Mouse (Mus musculus): ENCODE measurements at regions not wholly inside any gene's neighbourhood (a gene's known extent, or its start where the extent isn't known, plus 50 kb on each side); places are given as distances from the start of the nearest gene placed in this dataset.

DNA sequence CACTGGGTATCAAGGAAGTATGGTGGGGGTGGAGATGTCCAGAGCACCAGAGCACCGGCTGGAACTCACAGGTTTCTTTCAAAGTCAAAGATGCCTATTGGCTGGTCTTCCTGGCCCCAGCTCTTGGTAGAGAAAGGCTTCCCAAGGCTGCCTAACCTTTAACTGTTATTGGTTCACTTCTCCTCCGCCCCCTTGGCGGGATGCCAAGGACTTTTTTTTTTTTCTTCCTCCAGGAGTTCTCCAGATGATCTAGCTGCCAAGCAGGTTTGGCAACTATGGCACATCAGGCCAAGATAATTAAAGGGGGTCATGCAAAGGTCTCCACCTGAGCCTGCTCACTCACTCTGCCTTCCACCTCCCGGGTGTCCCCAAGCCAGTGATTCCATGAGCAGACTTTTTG, 67.5 kb downstream of the Sc5d start:
- Histone ChIP-seq H3K4me3 (no peak overlapping the region), H3K27ac (peak overlapping the region; percentile 83)
- DNase-seq (ENCODE audit: low spot score in 2 of 2) = peak in 1 of 2 experiments; percentile 32
- TF ChIP-seq CTCF (conservative IDR thresholded peaks at IDR 0.05) = no peak

DNA sequence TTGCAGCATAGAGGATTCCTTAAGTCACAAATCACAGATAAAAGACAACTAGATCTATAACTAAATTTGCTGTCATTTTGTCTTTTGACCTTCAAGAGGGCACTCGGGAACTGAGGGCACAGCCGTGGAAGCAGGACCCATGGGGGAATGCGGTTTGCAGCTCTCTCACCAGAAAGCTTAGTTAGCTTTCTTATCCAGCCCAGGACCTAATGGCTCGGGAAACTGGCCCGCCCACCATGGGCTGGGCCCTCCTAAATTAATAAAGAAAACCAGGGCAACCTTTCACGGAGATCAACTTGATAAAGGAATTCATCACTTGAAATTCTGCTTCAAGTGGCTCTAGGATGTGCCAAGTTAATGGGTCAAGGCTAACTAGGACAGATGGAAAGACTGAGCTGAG, 67.9 kb downstream of the Sc5d start:
- Histone ChIP-seq H3K4me3 (no peak overlapping the region), H3K27ac (peak overlapping the region; percentile 83)
- DNase-seq (ENCODE audit: low spot score in 2 of 2) = no peak
- TF ChIP-seq CTCF (conservative IDR thresholded peaks at IDR 0.05) = no peak

DNA sequence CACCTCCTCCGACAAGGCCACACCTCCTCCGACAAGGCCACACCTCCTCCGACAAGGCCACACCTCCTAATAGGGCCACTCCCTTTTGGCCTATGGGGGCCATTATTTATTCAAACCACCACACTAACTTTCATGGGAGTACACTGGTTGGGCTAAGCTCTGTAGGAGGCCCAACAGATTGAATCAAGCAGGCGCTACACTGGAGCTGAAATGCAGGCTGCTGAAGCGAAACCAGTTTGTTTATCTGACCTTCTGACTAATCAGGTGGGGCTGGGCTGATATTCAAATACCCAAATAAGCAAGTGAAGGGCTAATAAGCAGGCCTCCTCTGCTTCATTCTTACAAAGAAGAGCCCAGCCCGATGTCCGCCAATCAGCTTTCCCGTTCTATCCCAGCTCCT, 68.4 kb downstream of the Sc5d start:
- Histone ChIP-seq H3K4me3 (no peak overlapping the region), H3K27ac (peak overlapping the region; percentile 83)
- TF ChIP-seq CTCF (conservative IDR thresholded peaks at IDR 0.05) = no peak
- DNase-seq (ENCODE audit: low spot score in 2 of 2) = no peak

DNA sequence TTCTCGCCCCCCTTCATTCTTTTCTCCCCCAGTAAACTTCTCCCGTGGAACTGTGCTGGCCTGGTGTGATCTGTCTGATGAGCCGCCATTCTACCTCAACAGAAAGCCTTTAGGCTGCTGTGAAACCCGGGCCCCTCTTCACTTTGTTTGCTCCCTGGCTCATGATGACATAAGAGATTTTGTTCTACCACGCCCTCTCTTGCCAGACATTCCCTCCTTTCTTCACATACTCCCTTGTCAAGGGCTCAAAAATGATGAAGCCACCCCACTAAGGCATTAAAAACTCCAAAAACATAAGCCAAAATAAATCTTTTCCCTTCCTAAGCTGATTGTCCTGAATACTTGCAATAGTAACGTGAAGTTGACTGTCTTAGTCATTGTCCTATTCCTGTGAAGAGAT, 69.1 kb downstream of the Sc5d start:
- no peak for DNase-seq (ENCODE audit: low spot score in 2 of 2)
- no peak overlapping the region for H3K27ac ChIP-seq
- no peak for TF ChIP-seq CTCF (conservative IDR thresholded peaks at IDR 0.05)
- H3K4me3 ChIP-seq = no peak overlapping the region

DNA sequence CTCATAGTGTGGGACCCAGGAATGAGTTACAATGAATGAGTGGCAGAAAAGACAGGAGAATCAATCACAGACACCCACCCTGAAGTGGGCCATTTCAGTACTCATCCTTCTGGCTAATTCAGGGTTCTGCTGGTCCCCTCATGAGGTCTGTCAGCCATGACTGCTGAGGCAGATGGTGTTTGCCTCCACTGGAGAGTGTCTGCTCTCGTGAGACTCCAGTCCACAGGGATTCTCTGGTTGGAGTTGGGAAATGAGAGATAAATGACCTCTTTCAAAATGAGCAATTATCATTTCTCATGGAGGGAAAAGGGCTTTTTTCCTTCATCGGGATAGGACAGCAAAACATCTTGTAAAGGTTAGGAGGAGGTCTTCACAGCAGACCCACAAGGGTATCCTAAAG, 69.9 kb downstream of the Sc5d start:
- DNase-seq (ENCODE audit: low spot score in 2 of 2) = no peak
- H3K4me3 ChIP-seq = no peak overlapping the region
- TF ChIP-seq CTCF (conservative IDR thresholded peaks at IDR 0.05) = no peak
- no peak overlapping the region for H3K27ac ChIP-seq

DNA sequence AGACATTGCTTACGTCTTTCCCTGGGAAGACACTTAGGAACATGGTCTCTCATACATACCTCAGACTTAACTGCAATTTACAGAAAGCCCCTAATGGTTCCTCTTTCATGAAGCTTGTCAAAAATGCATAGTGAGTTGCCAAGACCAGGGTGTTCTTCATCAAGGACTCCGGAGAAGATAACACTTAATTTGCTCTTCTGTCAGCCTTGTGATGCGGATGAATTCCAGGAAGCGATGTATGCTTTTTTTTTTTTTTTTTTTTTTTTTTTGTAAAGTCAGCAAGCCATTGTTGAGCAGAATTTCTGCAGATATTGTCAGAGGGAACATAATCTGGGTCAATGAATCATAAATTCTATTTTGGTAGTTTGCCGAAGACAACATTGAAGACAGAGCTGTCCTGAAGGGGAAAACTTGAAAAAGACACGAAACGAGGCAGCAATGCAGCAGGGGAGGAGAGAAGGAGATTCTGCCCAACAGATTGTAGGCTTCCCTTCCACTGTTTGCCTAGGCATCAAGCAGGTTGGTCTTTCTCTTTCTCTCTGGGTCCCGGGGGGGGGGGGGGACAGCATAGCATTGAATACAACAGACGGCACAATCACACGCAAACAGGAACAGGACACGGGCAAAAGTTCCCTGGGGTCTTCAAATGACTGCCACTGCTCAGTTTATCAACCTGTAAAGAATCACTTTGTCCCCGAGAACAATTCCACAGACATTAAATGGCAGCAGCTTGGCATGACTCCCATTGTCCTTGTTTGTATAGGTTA, 69.1 kb upstream of the Sorl1 start:
- Histone ChIP-seq H3K27ac (no peak overlapping the region), H3K4me3 (no peak overlapping the region)
- TF ChIP-seq CTCF (conservative IDR thresholded peaks at IDR 0.05) = no peak
- no peak for DNase-seq (ENCODE audit: low spot score in 2 of 2)

DNA sequence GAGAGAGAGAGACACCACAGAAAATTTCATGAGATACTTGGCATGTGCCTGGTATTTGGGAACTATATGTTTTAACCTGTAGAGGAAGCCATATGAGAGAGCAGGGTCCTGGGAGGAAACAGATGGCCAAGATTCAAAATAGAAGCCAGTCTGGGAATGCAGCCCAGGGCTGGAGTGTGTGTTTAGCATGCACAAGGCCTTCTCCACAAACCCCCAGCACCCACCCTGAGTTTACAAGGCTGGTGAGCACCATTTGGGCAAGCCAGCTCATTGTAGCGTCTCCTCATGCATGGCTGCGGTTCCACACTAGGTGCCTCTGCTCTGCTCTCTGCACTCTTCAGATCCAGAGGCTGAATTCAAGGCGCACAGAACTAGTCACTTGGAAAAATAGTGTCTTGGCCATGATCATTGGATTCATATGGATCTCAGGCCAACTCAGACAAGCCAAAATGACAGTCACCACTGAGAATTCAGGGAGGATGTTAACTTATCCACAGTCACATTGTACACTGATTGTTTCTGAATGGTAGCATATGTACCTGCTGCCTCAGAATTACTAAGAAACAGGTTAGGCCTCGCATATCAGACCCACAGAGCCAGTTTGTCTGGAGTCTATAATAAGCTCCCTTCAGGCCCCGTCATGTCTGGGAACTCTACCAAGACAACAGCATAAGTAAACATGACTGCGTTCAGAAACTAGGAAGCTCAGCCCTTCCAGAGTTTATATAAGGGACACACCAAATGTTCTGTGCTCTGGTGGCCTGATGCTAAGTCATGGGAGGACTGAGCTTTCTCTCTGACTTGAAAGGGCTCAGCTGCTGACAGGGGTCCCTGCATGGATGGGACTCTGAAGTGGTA, 63.5 kb upstream of the Sorl1 start:
- peak overlapping the region; percentile 85 for H3K27ac ChIP-seq
- TF ChIP-seq CTCF (conservative IDR thresholded peaks at IDR 0.05) = no peak
- H3K4me3 ChIP-seq = no peak overlapping the region
- peak; percentile 46 to 74 for DNase-seq (ENCODE audit: low spot score in 2 of 2)

DNA sequence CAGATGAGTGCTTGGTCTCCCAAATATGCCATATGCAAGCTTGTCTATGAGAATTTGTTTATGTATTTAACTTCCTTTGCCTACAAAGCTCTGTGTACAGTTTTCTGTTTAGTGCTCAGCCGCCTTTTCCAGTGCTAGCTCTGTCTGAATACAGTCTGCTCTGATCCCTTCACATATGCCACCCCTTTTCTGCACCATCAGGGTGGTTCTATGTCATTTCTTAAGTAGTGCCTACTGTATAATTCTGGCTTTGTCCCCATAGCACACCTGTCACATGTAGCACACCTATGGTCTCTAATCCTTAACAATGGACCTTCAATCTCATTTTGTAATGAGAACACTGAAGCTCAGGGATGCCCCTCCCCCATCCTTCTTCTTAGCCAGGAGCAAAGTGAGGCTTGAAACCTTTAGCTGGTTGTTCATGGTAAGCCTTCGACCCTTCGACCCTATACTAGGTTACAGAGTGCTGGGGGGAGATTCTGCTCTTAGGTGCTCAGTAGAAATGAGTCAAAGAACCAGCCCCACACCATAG, 60.1 kb upstream of the Sorl1 start:
- DNase-seq (ENCODE audit: low spot score in 2 of 2) = no peak
- no peak for TF ChIP-seq CTCF (conservative IDR thresholded peaks at IDR 0.05)
- Histone ChIP-seq H3K27ac (peak overlapping the region; percentile 81), H3K4me3 (no peak overlapping the region)

DNA sequence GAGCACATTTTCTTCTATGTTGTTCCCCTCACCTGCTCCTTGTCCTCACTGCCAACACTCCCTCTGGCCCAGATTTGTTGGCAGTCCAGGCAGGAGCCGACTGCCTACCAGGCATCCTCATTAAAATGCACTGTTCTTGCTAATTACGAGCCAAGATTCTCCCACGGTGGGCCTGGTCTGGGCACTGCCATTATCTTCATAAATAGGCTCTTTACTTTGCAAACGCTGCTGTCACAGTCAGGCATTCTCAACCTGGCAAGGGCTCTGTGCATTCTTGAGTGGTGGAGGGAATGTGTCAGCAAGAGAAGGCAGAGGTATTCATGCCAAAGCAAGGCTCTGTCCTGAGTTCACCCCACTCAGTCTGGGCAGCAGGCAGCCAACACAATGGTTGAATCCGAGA, 59.4 kb upstream of the Sorl1 start:
- H3K27ac ChIP-seq = peak overlapping the region; percentile 84
- DNase-seq (ENCODE audit: low spot score in 2 of 2) = peak; percentile 55 to 85
- no peak for TF ChIP-seq CTCF (conservative IDR thresholded peaks at IDR 0.05)

DNA sequence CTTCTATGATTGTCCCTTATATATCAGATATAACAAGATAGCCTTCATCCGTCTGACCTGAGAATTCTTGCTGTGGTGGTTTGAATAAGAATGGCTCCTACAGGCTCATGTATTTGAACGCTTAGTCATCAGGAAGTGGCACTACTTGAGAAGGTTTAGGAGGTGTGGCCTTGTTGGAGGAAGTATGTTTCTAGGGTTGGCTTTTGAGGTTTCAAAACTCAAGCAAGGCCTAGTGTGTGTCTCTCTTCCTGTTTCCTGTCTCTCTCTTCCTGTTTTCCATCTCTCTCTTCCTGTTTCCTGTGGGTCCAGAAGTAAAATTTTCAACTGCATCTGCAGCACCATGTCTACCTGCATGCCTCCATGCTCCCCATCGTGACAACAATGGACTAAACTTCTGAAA, 58.3 kb upstream of the Sorl1 start:
- DNase-seq (ENCODE audit: low spot score in 2 of 2) = no peak
- Histone ChIP-seq H3K27ac (peak overlapping the region; percentile 84; the same call in 1 of the 2 replicates), H3K4me3 (no peak overlapping the region)
- TF ChIP-seq CTCF (conservative IDR thresholded peaks at IDR 0.05) = no peak

More for the DNA sequence above, 59.4 kb upstream of the Sorl1 start:
- no peak overlapping the region for H3K4me3 ChIP-seq

DNA sequence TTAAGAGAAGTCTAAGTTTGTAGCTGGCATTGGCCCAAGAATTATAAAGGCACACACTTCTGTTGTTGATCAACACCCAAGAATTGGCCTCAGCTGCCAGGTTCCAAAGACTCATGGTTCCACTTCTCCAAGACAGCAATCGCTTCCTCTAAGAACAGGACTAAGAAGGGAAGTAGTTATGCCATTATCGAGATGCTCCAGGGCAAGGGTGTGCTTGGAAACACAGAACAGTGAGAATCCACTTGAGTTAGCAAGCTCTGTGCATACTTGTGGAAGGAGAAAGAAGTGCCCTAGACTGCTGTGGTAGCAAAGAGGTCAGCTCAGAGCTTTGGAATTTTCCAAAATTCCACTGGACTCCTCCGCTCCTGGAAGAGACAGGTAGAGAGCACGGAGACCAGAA, 56.1 kb upstream of the Sorl1 start:
- no peak overlapping the region for H3K27ac ChIP-seq
- no peak overlapping the region for H3K4me3 ChIP-seq
- TF ChIP-seq CTCF (conservative IDR thresholded peaks at IDR 0.05) = no peak
- no peak for DNase-seq (ENCODE audit: low spot score in 2 of 2)

DNA sequence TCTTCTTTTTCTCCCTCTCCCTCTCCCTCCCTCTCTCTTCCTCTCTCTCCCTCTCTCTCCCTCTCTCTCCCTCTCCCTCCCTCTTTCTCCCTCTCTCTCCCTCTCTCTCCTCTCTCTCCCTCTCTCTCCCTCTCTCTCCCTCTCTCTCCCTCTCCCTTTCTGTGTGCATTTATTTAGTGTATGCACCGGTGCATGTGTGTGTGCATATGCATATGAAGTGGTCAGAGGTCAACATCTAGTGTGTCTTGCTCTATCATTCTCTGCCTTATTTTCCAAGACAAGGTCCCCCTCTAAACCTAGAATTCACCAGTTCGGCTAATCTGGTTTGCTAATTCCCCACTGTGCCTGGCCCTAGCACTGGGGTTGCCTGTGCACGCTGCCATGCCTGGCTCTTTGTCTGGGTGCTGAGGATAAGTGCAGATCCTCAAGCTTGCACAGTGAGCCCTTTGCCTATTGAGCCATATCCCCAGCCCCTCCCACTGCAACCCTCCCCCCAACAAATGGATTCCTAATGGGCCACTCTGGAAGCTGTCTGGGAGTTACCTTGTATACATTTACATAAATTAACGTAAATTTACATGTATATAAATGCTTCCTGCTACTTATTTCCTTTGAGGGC, 54.8 kb upstream of the Sorl1 start:
- no peak for DNase-seq (ENCODE audit: low spot score in 2 of 2)
- Histone ChIP-seq H3K27ac (no peak overlapping the region), H3K4me3 (no peak overlapping the region)
- TF ChIP-seq CTCF (conservative IDR thresholded peaks at IDR 0.05) = no peak

DNA sequence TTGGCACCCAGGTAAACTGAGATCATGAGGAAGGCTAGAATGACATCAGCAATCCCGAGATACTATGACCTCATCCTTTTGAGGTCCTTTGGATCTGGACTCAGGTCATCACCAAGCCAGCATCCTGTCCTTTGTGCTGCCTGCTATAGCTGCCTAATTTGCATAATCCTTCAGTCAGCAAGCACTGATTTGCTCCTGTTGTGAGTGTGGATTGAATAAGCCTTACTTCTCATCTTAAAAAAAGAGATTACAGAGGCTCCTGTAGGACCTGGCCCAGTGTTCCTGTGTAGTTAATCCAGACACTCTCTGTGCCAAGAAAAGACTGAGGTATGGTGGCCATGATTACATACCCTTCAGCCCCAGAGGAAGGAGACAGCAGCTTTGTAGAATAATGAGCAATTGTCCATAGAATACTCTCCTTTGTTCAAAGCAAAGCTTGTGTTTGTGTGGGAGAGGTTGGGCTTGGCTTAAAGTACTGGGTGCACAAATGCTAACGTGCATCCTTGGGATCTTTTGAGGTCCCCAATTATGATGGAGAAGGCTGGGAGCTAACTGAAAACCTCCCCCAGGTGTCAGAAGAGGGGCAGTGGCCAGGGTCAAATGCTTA, 50.4 kb upstream of the Sorl1 start:
- no peak for TF ChIP-seq CTCF (conservative IDR thresholded peaks at IDR 0.05)
- Histone ChIP-seq H3K27ac (no peak overlapping the region), H3K4me3 (no peak overlapping the region)
- DNase-seq (ENCODE audit: low spot score in 2 of 2) = no peak

All from layer of hippocampus, adult 2 months (tissue).